Mouse (Mus musculus): ENCODE measurements at regions not wholly inside any gene's neighbourhood (a gene's known extent, or its start where the extent isn't known, plus 50 kb on each side); places are given as distances from the start of the nearest gene placed in this dataset.

DNA sequence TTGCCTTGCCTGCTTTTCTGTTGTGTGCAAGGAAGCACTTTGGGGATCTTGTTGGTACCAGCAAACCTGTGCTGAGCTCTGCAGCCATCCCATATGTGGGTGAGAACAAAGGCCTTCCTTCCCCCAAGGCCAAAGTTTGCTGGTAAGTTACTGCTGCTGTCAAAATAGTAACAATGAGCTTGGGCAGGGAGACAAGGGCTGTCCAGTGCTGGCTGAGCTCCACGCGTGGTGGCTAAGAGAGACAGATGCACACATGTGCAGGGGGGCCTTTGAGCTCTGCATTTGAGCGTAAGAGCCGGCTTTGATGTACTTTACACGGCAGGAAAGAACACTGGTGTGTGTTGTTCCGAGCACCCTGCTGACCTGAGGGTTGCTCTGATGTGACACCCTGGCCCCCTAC, 132.2 kb upstream of the Runx1 start:
- no peaks in the 10 kb centered on the region for H3K4me1 ChIP-seq (ENCODE audit: control insufficient read depth in 2 of 2, insufficient read depth in 2 of 2, low read length in 2 of 2, poor library complexity in 1 of 2)
- H3K27ac ChIP-seq (ENCODE audit: insufficient read depth, low read depth, low read length, poor library complexity, severe bottlenecking), result no peak overlapping the region; the same call in 1 of the 2 replicates
- TF ChIP-seq ZNF384 (IDR thresholded peaks at IDR 0.05; ENCODE audit: low read depth, low read length) (no peak), MAFK (IDR thresholded peaks at IDR 0.05; ENCODE audit: insufficient read depth, low read depth, low read length) (no peak), HCFC1 (IDR thresholded peaks at IDR 0.05; ENCODE audit: borderline replicate concordance, insufficient read depth, low read length) (no peak), CHD2 (IDR thresholded peaks at IDR 0.05; ENCODE audit: low read depth, low read length) (no peak), ZC3H11A (IDR thresholded peaks at IDR 0.05; ENCODE audit: borderline replicate concordance, low read depth, low read length) (no peak)
- DNase-seq (ENCODE audit: low read depth, low spot score), result no peak
- H3K4me3 ChIP-seq (ENCODE audit: insufficient read depth in 1 of 2, low read depth in 1 of 2, low read length in 2 of 2, poor library complexity in 1 of 2, severe bottlenecking in 1 of 2), result no peak overlapping the region
- H3K9me3 ChIP-seq (ENCODE audit: control insufficient read depth, insufficient read depth, low read depth, low read length), result no peaks in the 10 kb centered on the region
- H3K36me3 ChIP-seq (ENCODE audit: control insufficient read depth, insufficient read depth, low read length, poor library complexity, severe bottlenecking), result no peaks in the 10 kb centered on the region
- no peak overlapping the region for H3K9ac ChIP-seq (ENCODE audit: insufficient read depth, low read depth, low read length, poor library complexity, severe bottlenecking)
- in situ Hi-C loops (cut with MboI; ENCODE audit: low sequenced_read_pairs in 2 of 2, unreplicated experiment in 2 of 2), result no loop called here

DNA sequence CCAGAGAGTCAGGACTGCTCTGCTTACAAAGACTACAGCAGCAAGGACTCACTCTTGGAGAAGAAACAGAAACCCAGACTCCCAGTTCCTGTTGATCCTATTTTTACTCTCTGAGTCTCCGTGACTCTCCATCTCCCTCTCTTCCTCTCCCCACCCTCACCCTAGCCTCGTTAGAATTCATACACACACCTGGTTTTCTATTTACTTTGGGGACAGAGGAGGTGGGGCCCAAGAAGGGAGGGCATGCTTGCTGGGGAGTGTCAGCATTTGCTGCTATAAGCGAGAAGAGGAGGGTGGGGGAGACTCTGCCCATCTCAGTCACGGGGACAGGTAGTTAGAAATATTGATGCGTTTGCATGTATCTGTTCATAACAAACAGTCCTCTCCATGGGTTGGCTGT, 129.6 kb upstream of the Runx1 start:
- Histone ChIP-seq H3K9ac (ENCODE audit: insufficient read depth, low read depth, low read length, poor library complexity, severe bottlenecking) (no peak overlapping the region), H3K4me1 (ENCODE audit: control insufficient read depth in 2 of 2, insufficient read depth in 2 of 2, low read length in 2 of 2, poor library complexity in 1 of 2) (no peaks in the 10 kb centered on the region), H3K9me3 (ENCODE audit: control insufficient read depth, insufficient read depth, low read depth, low read length) (no peaks in the 10 kb centered on the region), H3K36me3 (ENCODE audit: control insufficient read depth, insufficient read depth, low read length, poor library complexity, severe bottlenecking) (no peaks in the 10 kb centered on the region), H3K4me3 (ENCODE audit: insufficient read depth in 1 of 2, low read depth in 1 of 2, low read length in 2 of 2, poor library complexity in 1 of 2, severe bottlenecking in 1 of 2) (no peak overlapping the region), H3K27ac (ENCODE audit: insufficient read depth, low read depth, low read length, poor library complexity, severe bottlenecking) (no peak overlapping the region)
- TF ChIP-seq ZC3H11A (IDR thresholded peaks at IDR 0.05; ENCODE audit: borderline replicate concordance, low read depth, low read length) (no peak), CHD2 (IDR thresholded peaks at IDR 0.05; ENCODE audit: low read depth, low read length) (no peak), ZNF384 (IDR thresholded peaks at IDR 0.05; ENCODE audit: low read depth, low read length) (no peak), MAFK (IDR thresholded peaks at IDR 0.05; ENCODE audit: insufficient read depth, low read depth, low read length) (no peak), HCFC1 (IDR thresholded peaks at IDR 0.05; ENCODE audit: borderline replicate concordance, insufficient read depth, low read length) (no peak)
- in situ Hi-C loops (cut with MboI; ENCODE audit: low sequenced_read_pairs in 2 of 2, unreplicated experiment in 2 of 2), result no loop called here
- DNase-seq (ENCODE audit: low read depth, low spot score), result no peak

DNA sequence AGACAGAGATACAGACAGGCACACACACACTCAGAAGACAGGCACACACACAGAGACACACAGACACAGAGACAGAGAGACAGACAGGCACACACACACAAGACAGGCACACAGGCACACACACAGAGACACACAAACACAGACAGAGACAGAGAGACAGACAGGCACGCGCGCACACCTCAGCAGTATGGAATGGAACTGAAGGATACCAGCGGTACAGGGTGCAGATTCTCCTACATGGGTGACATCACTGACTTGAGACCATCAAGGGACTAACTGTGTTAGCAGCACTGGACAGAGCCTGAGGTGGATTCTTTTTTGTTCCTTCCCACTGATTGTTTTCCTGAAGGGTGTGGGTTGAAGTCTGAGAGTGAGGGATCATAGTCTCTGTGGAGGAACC, 129.1 kb upstream of the Runx1 start:
- no peaks in the 10 kb centered on the region for H3K4me1 ChIP-seq (ENCODE audit: control insufficient read depth in 2 of 2, insufficient read depth in 2 of 2, low read length in 2 of 2, poor library complexity in 1 of 2)
- H3K4me3 ChIP-seq (ENCODE audit: insufficient read depth in 1 of 2, low read depth in 1 of 2, low read length in 2 of 2, poor library complexity in 1 of 2, severe bottlenecking in 1 of 2), result no peak overlapping the region
- H3K36me3 ChIP-seq (ENCODE audit: control insufficient read depth, insufficient read depth, low read length, poor library complexity, severe bottlenecking), result no peaks in the 10 kb centered on the region
- in situ Hi-C loops (cut with MboI; ENCODE audit: low sequenced_read_pairs in 2 of 2, unreplicated experiment in 2 of 2), result no loop called here
- H3K9me3 ChIP-seq (ENCODE audit: control insufficient read depth, insufficient read depth, low read depth, low read length), result no peaks in the 10 kb centered on the region
- TF ChIP-seq HCFC1 (IDR thresholded peaks at IDR 0.05; ENCODE audit: borderline replicate concordance, insufficient read depth, low read length), result no peak
- TF ChIP-seq CHD2 (IDR thresholded peaks at IDR 0.05; ENCODE audit: low read depth, low read length), result no peak
- TF ChIP-seq ZC3H11A (IDR thresholded peaks at IDR 0.05; ENCODE audit: borderline replicate concordance, low read depth, low read length), result no peak
- no peak for TF ChIP-seq MAFK (IDR thresholded peaks at IDR 0.05; ENCODE audit: insufficient read depth, low read depth, low read length)
- no peak for TF ChIP-seq ZNF384 (IDR thresholded peaks at IDR 0.05; ENCODE audit: low read depth, low read length)
- H3K9ac ChIP-seq (ENCODE audit: insufficient read depth, low read depth, low read length, poor library complexity, severe bottlenecking), result no peak overlapping the region
- H3K27ac ChIP-seq (ENCODE audit: insufficient read depth, low read depth, low read length, poor library complexity, severe bottlenecking), result no peak overlapping the region
- DNase-seq (ENCODE audit: low read depth, low spot score), result no peak

DNA sequence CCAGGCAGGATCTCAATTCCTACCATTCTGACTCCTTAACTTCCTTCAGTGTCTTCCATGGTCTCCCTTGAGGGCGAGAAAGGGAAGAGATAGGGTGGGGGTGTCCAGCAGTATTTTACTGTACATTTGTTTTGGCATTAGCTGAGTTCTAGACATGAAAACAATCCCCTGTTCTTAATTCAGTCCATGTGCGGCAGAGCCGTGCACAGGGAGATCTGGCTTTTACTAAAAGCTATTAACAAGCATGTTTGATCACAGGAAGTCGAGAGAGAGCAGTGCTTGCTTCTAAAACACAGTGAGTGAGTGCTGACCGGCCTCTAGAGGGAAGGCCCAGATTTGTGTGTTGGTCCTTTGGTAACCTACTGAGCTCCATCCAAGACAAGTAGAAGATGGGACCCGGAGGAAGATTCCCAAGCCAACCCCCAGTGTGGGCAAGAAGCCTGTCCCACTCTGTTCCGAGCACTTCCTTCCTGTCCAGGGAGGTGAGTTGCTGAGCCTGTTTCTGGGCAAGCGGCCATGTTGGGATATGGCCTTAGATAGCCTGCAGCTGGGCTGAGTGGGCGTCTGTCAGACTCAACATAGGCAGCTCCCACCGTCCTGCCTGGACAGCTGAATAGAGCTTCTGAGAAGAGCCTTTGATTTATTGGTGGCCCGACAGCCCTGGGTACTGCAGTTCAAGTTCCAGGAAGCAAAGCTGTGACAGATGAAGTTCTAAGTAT, 128.1 kb upstream of the Runx1 start:
- Histone ChIP-seq H3K27ac (ENCODE audit: insufficient read depth, low read depth, low read length, poor library complexity, severe bottlenecking) (no peak overlapping the region), H3K9ac (ENCODE audit: insufficient read depth, low read depth, low read length, poor library complexity, severe bottlenecking) (no peak overlapping the region), H3K9me3 (ENCODE audit: control insufficient read depth, insufficient read depth, low read depth, low read length) (no peaks in the 10 kb centered on the region), H3K4me1 (ENCODE audit: control insufficient read depth in 2 of 2, insufficient read depth in 2 of 2, low read length in 2 of 2, poor library complexity in 1 of 2) (no peaks in the 10 kb centered on the region), H3K4me3 (ENCODE audit: insufficient read depth in 1 of 2, low read depth in 1 of 2, low read length in 2 of 2, poor library complexity in 1 of 2, severe bottlenecking in 1 of 2) (no peak overlapping the region), H3K36me3 (ENCODE audit: control insufficient read depth, insufficient read depth, low read length, poor library complexity, severe bottlenecking) (no peaks in the 10 kb centered on the region)
- TF ChIP-seq CHD2 (IDR thresholded peaks at IDR 0.05; ENCODE audit: low read depth, low read length), result no peak
- TF ChIP-seq HCFC1 (IDR thresholded peaks at IDR 0.05; ENCODE audit: borderline replicate concordance, insufficient read depth, low read length), result no peak
- no peak for TF ChIP-seq ZC3H11A (IDR thresholded peaks at IDR 0.05; ENCODE audit: borderline replicate concordance, low read depth, low read length)
- TF ChIP-seq ZNF384 (IDR thresholded peaks at IDR 0.05; ENCODE audit: low read depth, low read length), result no peak
- TF ChIP-seq MAFK (IDR thresholded peaks at IDR 0.05; ENCODE audit: insufficient read depth, low read depth, low read length), result no peak
- in situ Hi-C loops (cut with MboI; ENCODE audit: low sequenced_read_pairs in 2 of 2, unreplicated experiment in 2 of 2), result no loop called here
- no peak for DNase-seq (ENCODE audit: low read depth, low spot score)
